Mouse (Mus musculus): ENCODE measurements around the gene St6gal1.
A peak's percentile ranks its signal among the peaks of the same experiment; 100 is the strongest.

St6gal1 gene

GRCm38 (mm10) chr16:23305830-23306623 is 81.5 kb downstream of the St6gal1 start:
- no peak for DNase-seq

GRCm38 (mm10) chr16:23307142-23307968 is 82.8 kb downstream of the St6gal1 start:
- peak in 1 of 2 experiments; percentile 42 for DNase-seq

- DNase-seq = no peak
Observed at GRCm38 (mm10) chr16:23308012-23308554, 83.5 kb downstream of the St6gal1 start.

- DNase-seq = no peak
Observed at GRCm38 (mm10) chr16:23309080-23309479, 84.5 kb downstream of the St6gal1 start.

- DNase-seq = no peak
Observed at GRCm38 (mm10) chr16:23312604-23313003, 88.1 kb downstream of the St6gal1 start.

GRCm38 (mm10) chr16:23314790-23315189 is 90.2 kb downstream of the St6gal1 start:
- DNase-seq = no peak

- no peak for DNase-seq
Observed at GRCm38 (mm10) chr16:23317411-23318047, 93.0 kb downstream of the St6gal1 start.

GRCm38 (mm10) chr16:23320025-23320424 is 95.5 kb downstream of the St6gal1 start:
- no peak for DNase-seq

- no peak for DNase-seq
Observed at GRCm38 (mm10) chr16:23320579-23320978, 96.0 kb downstream of the St6gal1 start.

- no peak for DNase-seq
Observed at GRCm38 (mm10) chr16:23322453-23322852, 97.9 kb downstream of the St6gal1 start.

GRCm38 (mm10) chr16:23323915-23324314 is 99.4 kb downstream of the St6gal1 start:
- no peak for DNase-seq

- DNase-seq = no peak
Observed at GRCm38 (mm10) chr16:23324867-23325650, 100.5 kb downstream of the St6gal1 start.

GRCm38 (mm10) chr16:23326664-23327063 is 102.1 kb downstream of the St6gal1 start:
- no peak for DNase-seq

GRCm38 (mm10) chr16:23327266-23327665 is 102.7 kb downstream of the St6gal1 start:
- no peak for DNase-seq

- no peak for DNase-seq
Observed at GRCm38 (mm10) chr16:23328201-23328600, 103.7 kb downstream of the St6gal1 start.

- DNase-seq = no peak
Observed at GRCm38 (mm10) chr16:23332136-23332535, 107.6 kb downstream of the St6gal1 start.

- no peak for DNase-seq
Observed at GRCm38 (mm10) chr16:23332686-23333085, 108.1 kb downstream of the St6gal1 start.

- no peak for DNase-seq
Observed at GRCm38 (mm10) chr16:23333875-23334551, 109.5 kb downstream of the St6gal1 start.

GRCm38 (mm10) chr16:23337317-23337716 is 112.8 kb downstream of the St6gal1 start:
- no peak for DNase-seq

- DNase-seq = no peak
Observed at GRCm38 (mm10) chr16:23341254-23341653, 116.7 kb downstream of the St6gal1 start.

- no peak for DNase-seq
Observed at GRCm38 (mm10) chr16:23350802-23351201, 126.3 kb downstream of the St6gal1 start.

GRCm38 (mm10) chr16:23361031-23361430 is 136.5 kb downstream of the St6gal1 start:
- DNase-seq = no peak
